Mouse (Mus musculus): ENCODE measurements at regions not wholly inside any gene's neighbourhood (a gene's known extent, or its start where the extent isn't known, plus 50 kb on each side); places are given as distances from the start of the nearest gene placed in this dataset.

DNA sequence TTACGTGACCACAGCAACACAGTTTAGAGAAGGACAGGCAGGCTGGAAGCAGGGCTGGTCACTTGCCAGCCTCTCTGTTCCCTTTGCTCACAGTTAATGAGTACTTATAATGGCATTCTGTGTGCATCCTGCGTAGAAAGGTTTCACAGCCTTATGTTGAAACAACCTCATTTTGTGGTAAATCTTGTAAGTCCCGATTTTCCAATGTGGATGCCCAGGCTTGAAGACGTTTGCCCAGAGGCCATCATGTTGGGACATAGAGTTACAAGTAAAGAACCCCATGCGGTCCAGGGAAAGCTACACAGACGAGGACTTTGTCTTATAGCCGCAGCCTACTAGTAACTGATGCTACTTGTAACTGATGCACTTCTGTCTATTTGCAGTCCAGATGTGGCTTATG, 100.4 kb upstream of the Lhx8 start:
- no peak overlapping the region for H3K27ac ChIP-seq (ENCODE audit: insufficient read depth, low read depth)
- H3K27me3 ChIP-seq (replicated peaks): no peaks in the 10 kb centered on the region
- H3K36me3 ChIP-seq (replicated peaks in 1 of 2; ENCODE audit: control insufficient read depth in 1 of 2, insufficient read depth in 1 of 2, low read length in 1 of 2): peaks cover 0 to 17% of the 10 kb centered on the region in 2 experiments
- no peaks in the 10 kb centered on the region for H3K9me3 ChIP-seq (replicated peaks; ENCODE audit: low read length)
- H3K79me2 ChIP-seq (replicated peaks; ENCODE audit: control insufficient read depth, extremely low read depth, insufficient read depth, poor library complexity, severe bottlenecking): no peaks in the 10 kb centered on the region
- no peak for TF ChIP-seq E2F4 (IDR thresholded peaks at IDR 0.05; ENCODE audit: insufficient replicate concordance, low read depth, low read length)
- TF ChIP-seq IRF4 (IDR thresholded peaks at IDR 0.05; ENCODE audit: low read depth, low read length): no peak
- no peak for TF ChIP-seq POLR2AphosphoS2 (IDR thresholded peaks at IDR 0.05; ENCODE audit: low read depth, low read length)
- no peak for TF ChIP-seq JUND (conservative IDR thresholded peaks at IDR 0.05; ENCODE audit: low read depth, low read length)
- TF ChIP-seq TBP (conservative IDR thresholded peaks at IDR 0.05; ENCODE audit: low read depth, low read length): no peak
- no peak for TF ChIP-seq ZMIZ1 (IDR thresholded peaks at IDR 0.05; ENCODE audit: low read depth, low read length)
- TF ChIP-seq MEF2A (IDR thresholded peaks at IDR 0.05; ENCODE audit: borderline replicate concordance, low read depth, low read length): no peak
- no peak for TF ChIP-seq MAFK (IDR thresholded peaks at IDR 0.05; ENCODE audit: insufficient replicate concordance, low read length)
- no peak for TF ChIP-seq ZNF384 (IDR thresholded peaks at IDR 0.05; ENCODE audit: low read depth, low read length)
- TF ChIP-seq EP300 (IDR thresholded peaks at IDR 0.05; ENCODE audit: low read length): no peak
- TF ChIP-seq RCOR1 (conservative IDR thresholded peaks at IDR 0.05; ENCODE audit: low read depth, low read length): no peak
- H3K4me3 ChIP-seq (replicated peaks in 1 of 3; ENCODE audit: low read depth in 2 of 3, low read length in 2 of 3, poor library complexity in 1 of 3): no peak overlapping the region
- peaks cover 0 to 3% of the 10 kb centered on the region in 2 experiments; a peak in 1 of 4 replicates for H3K4me1 ChIP-seq (ENCODE audit: control insufficient read depth in 1 of 2, insufficient read depth in 2 of 2)
- in situ Hi-C loops (cut with MboI; ENCODE audit: low pct_ligation_motif_present, low pct_unique_long_range_greater_than_20kb, low sequenced_read_pairs) (no loop called here), dilution Hi-C loops (cut with MboI; ENCODE audit: extremely low pct_ligation_motif_present, extremely low pct_unique_long_range_greater_than_20kb, low sequenced_read_pairs) (no loop called here)
- H3K9ac ChIP-seq (ENCODE audit: insufficient read depth, low read depth): no peak overlapping the region
- DNase-seq (ENCODE audit: extremely low read depth): no peak
- no peak overlapping the region for H3K4me2 ChIP-seq (ENCODE audit: insufficient read depth, low read depth, poor library complexity, severe bottlenecking)

DNA sequence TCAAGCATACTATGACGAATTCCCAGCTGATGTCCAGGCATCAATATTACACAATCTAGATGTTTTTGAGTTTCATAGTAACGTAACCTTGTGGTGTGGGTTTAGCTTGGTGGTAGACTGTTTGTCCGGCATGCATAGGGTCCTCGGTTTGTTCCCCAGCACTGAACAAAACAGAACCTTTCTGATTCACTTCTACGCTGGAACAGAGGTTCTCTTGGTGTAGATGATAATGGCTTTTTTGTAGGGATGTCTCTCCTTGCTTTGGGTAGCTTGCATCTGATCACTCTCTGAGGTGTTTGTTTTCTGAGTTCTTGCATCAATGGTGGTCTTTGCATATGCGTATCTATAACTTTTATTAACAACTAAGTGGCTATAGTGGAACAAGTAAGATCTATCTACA, 99.2 kb upstream of the Lhx8 start:
- H3K4me1 ChIP-seq (ENCODE audit: control insufficient read depth in 1 of 2, insufficient read depth in 2 of 2): peaks cover 0 to 3% of the 10 kb centered on the region in 2 experiments; a peak in 1 of 4 replicates
- no peaks in the 10 kb centered on the region for H3K27me3 ChIP-seq (replicated peaks)
- in situ Hi-C loops (cut with MboI; ENCODE audit: low pct_ligation_motif_present, low pct_unique_long_range_greater_than_20kb, low sequenced_read_pairs): no loop called here
- TF ChIP-seq USF1 (IDR thresholded peaks at IDR 0.05; ENCODE audit: low read depth, low read length): no peak
- no peak for TF ChIP-seq PAX5 (IDR thresholded peaks at IDR 0.05; ENCODE audit: low read length)
- TF ChIP-seq ZMIZ1 (IDR thresholded peaks at IDR 0.05; ENCODE audit: low read depth, low read length): no peak
- no peak for TF ChIP-seq CHD2 (IDR thresholded peaks at IDR 0.05; ENCODE audit: low read length)
- no peak for TF ChIP-seq CTCF (conservative IDR thresholded peaks at IDR 0.05 in 1 of 2, IDR thresholded peaks at IDR 0.05 in 1 of 2; ENCODE audit: low read depth in 2 of 2, low read length in 2 of 2)
- no peak for TF ChIP-seq RAD21 (IDR thresholded peaks at IDR 0.05; ENCODE audit: low read depth, low read length)
- no peak for TF ChIP-seq NRF1 (IDR thresholded peaks at IDR 0.05; ENCODE audit: low read depth, low read length)
- no peak for TF ChIP-seq UBTF (IDR thresholded peaks at IDR 0.05; ENCODE audit: low read depth, low read length)
- no peak for TF ChIP-seq ZNF384 (IDR thresholded peaks at IDR 0.05; ENCODE audit: low read depth, low read length)
- TF ChIP-seq MAZ (IDR thresholded peaks at IDR 0.05; ENCODE audit: low read depth, low read length): no peak
- no peak for TF ChIP-seq SIN3A (IDR thresholded peaks at IDR 0.05; ENCODE audit: low read length)
- TF ChIP-seq ELF1 (IDR thresholded peaks at IDR 0.05; ENCODE audit: low read depth, low read length): no peak
- no peak for TF ChIP-seq MYC (IDR thresholded peaks at IDR 0.05; ENCODE audit: low read depth, low read length)
- no peak for TF ChIP-seq MEF2A (IDR thresholded peaks at IDR 0.05; ENCODE audit: borderline replicate concordance, low read depth, low read length)
- no peak for DNase-seq (ENCODE audit: extremely low read depth)
- H3K9me3 ChIP-seq (replicated peaks; ENCODE audit: low read length): no peaks in the 10 kb centered on the region
- no peaks in the 10 kb centered on the region for H3K79me2 ChIP-seq (replicated peaks; ENCODE audit: control insufficient read depth, extremely low read depth, insufficient read depth, poor library complexity, severe bottlenecking)
- peaks cover 0 to 11% of the 10 kb centered on the region in 2 experiments for H3K36me3 ChIP-seq (replicated peaks in 1 of 2; ENCODE audit: control insufficient read depth in 1 of 2, insufficient read depth in 1 of 2, low read length in 1 of 2)
- no peak overlapping the region for H3K9ac ChIP-seq (ENCODE audit: insufficient read depth, low read depth)
- dilution Hi-C loops (cut with MboI; ENCODE audit: extremely low pct_ligation_motif_present, extremely low pct_unique_long_range_greater_than_20kb, low sequenced_read_pairs): no loop called here
- no peak overlapping the region for H3K27ac ChIP-seq (ENCODE audit: insufficient read depth, low read depth)
- no peak overlapping the region for H3K4me2 ChIP-seq (ENCODE audit: insufficient read depth, low read depth, poor library complexity, severe bottlenecking)
- peak overlapping the region in 1 of 3 experiments; percentile 16 for H3K4me3 ChIP-seq (replicated peaks in 1 of 3; ENCODE audit: low read depth in 2 of 3, low read length in 2 of 3, poor library complexity in 1 of 3)

Data from CH12.LX (cell line).